Mouse (Mus musculus): Measurements from ENCODE around the gene Ppfia4. TPM values are rescaled to one million over a fixed set of nuclear protein-coding genes. Genes with fewer than 3 reads are reported as not detected.

Ppfia4 gene
- polyA plus RNA-seq, 1 experiment = 35.8 TPM

- no peaks in the 10 kb centered on the region for H3K27me3 ChIP-seq (ENCODE audit: control insufficient read depth, insufficient read depth, insufficient read length)
- H3ac ChIP-seq (ENCODE audit: control insufficient read depth, insufficient read length) = no peak overlapping the region
- H3K4me3 ChIP-seq = peak overlapping the region; percentile 11
- peak overlapping the region; percentile 57 for H3K4me2 ChIP-seq (ENCODE audit: low read depth)
- TF ChIP-seq POLR2A (IDR thresholded peaks at IDR 0.05; ENCODE audit: insufficient read length, low read depth) = peak; percentile 38
- peak in 2 of 3 experiments; percentile 34 to 73 for TF ChIP-seq MYOG (IDR thresholded peaks at IDR 0.05; ENCODE audit: control insufficient read depth in 1 of 3, insufficient read depth in 1 of 3, insufficient read length in 2 of 3, low read depth in 2 of 3)
- no peak for TF ChIP-seq E2F4 (IDR thresholded peaks at IDR 0.05; ENCODE audit: insufficient read depth)
- TF ChIP-seq USF1 (IDR thresholded peaks at IDR 0.05; ENCODE audit: low read depth) = no peak
- no peak for TF ChIP-seq TCF3 (IDR thresholded peaks at IDR 0.05; ENCODE audit: insufficient read length, low read depth)
- no peak for TF ChIP-seq MAX (IDR thresholded peaks at IDR 0.05; ENCODE audit: low read depth)
- TF ChIP-seq CEBPB (IDR thresholded peaks at IDR 0.05; ENCODE audit: insufficient read depth, poor library complexity, severe bottlenecking) = no peak
- TF ChIP-seq SRF (IDR thresholded peaks at IDR 0.05; ENCODE audit: control insufficient read depth, insufficient read length, low read depth) = no peak
- no peak for TF ChIP-seq POLR2AphosphoS2 (IDR thresholded peaks at IDR 0.05; ENCODE audit: insufficient read length, low read depth)
- no peak for TF ChIP-seq TCF12 (IDR thresholded peaks at IDR 0.05; ENCODE audit: insufficient read depth, poor library complexity, severe bottlenecking)
- TF ChIP-seq MYOD1 (IDR thresholded peaks at IDR 0.05; ENCODE audit: control insufficient read depth in 1 of 3, insufficient read length in 2 of 3, low read depth in 2 of 3) = peak in 2 of 3 experiments; percentile 41 to 48
- peaks cover 5% of the 10 kb centered on the region for H3K79me2 ChIP-seq (ENCODE audit: control insufficient read depth, insufficient read depth)
- no peaks in the 10 kb centered on the region for H3K36me3 ChIP-seq (ENCODE audit: control insufficient read depth, insufficient read depth)
Observed at GRCm38 (mm10) chr1:134335924-134336810, 3.4 kb upstream of the Ppfia4 start.

- peaks cover 6% of the 10 kb centered on the region for H3K79me2 ChIP-seq (ENCODE audit: control insufficient read depth, insufficient read depth)
- no peaks in the 10 kb centered on the region for H3K27me3 ChIP-seq (ENCODE audit: control insufficient read depth, insufficient read depth, insufficient read length)
- no peak for TF ChIP-seq POLR2AphosphoS2 (IDR thresholded peaks at IDR 0.05; ENCODE audit: insufficient read length, low read depth)
- no peak for TF ChIP-seq MYOD1 (IDR thresholded peaks at IDR 0.05; ENCODE audit: control insufficient read depth in 1 of 3, insufficient read length in 2 of 3, low read depth in 2 of 3)
- no peak for TF ChIP-seq USF1 (IDR thresholded peaks at IDR 0.05; ENCODE audit: low read depth)
- TF ChIP-seq TCF12 (IDR thresholded peaks at IDR 0.05; ENCODE audit: insufficient read depth, poor library complexity, severe bottlenecking) = no peak
- no peak for TF ChIP-seq POLR2A (IDR thresholded peaks at IDR 0.05; ENCODE audit: insufficient read length, low read depth)
- H3ac ChIP-seq (ENCODE audit: control insufficient read depth, insufficient read length) = no peak overlapping the region
- H3K36me3 ChIP-seq (ENCODE audit: control insufficient read depth, insufficient read depth) = no peaks in the 10 kb centered on the region
- peak overlapping the region; percentile 11 for H3K4me3 ChIP-seq
- peak overlapping the region; percentile 57 for H3K4me2 ChIP-seq (ENCODE audit: low read depth)
Observed at GRCm38 (mm10) chr1:134335211-134335923, 2.6 kb upstream of the Ppfia4 start.

GRCm38 (mm10) chr1:134334111-134334827 lies 1.5 kb upstream of the Ppfia4 start:
- TF ChIP-seq MYOG (IDR thresholded peaks at IDR 0.05; ENCODE audit: control insufficient read depth in 1 of 3, insufficient read depth in 1 of 3, insufficient read length in 2 of 3, low read depth in 2 of 3) = peak; percentile 65 to 94 (median 75)
- TF ChIP-seq TCF3 (IDR thresholded peaks at IDR 0.05; ENCODE audit: insufficient read length, low read depth) = peak; percentile 51
- TF ChIP-seq SRF (IDR thresholded peaks at IDR 0.05; ENCODE audit: control insufficient read depth, insufficient read length, low read depth) = no peak
- TF ChIP-seq MYOD1 (IDR thresholded peaks at IDR 0.05; ENCODE audit: control insufficient read depth in 1 of 3, insufficient read length in 2 of 3, low read depth in 2 of 3) = peak; percentile 55 to 93 (median 86)
- TF ChIP-seq POLR2A (IDR thresholded peaks at IDR 0.05; ENCODE audit: insufficient read length, low read depth) = peak; percentile 28
- no peak for TF ChIP-seq POLR2AphosphoS2 (IDR thresholded peaks at IDR 0.05; ENCODE audit: insufficient read length, low read depth)
- no peak for TF ChIP-seq USF1 (IDR thresholded peaks at IDR 0.05; ENCODE audit: low read depth)
- peak; percentile 70 for TF ChIP-seq TCF12 (IDR thresholded peaks at IDR 0.05; ENCODE audit: insufficient read depth, poor library complexity, severe bottlenecking)
- TF ChIP-seq MAX (IDR thresholded peaks at IDR 0.05; ENCODE audit: low read depth) = no peak
- TF ChIP-seq CEBPB (IDR thresholded peaks at IDR 0.05; ENCODE audit: insufficient read depth, poor library complexity, severe bottlenecking) = no peak
- no peak for TF ChIP-seq E2F4 (IDR thresholded peaks at IDR 0.05; ENCODE audit: insufficient read depth)
- TF ChIP-seq REST (IDR thresholded peaks at IDR 0.05; ENCODE audit: insufficient read depth, insufficient read length) = no peak
- H3ac ChIP-seq (ENCODE audit: control insufficient read depth, insufficient read length) = no peak overlapping the region
- peak overlapping the region; percentile 66 for H3K4me2 ChIP-seq (ENCODE audit: low read depth)
- no peaks in the 10 kb centered on the region for H3K27me3 ChIP-seq (ENCODE audit: control insufficient read depth, insufficient read depth, insufficient read length)
- H3K79me2 ChIP-seq (ENCODE audit: control insufficient read depth, insufficient read depth) = peaks cover 6% of the 10 kb centered on the region
- H3K4me3 ChIP-seq = peak overlapping the region; percentile 11
- no peaks in the 10 kb centered on the region for H3K36me3 ChIP-seq (ENCODE audit: control insufficient read depth, insufficient read depth)

GRCm38 (mm10) chr1:134333371-134334110 lies 813 bp upstream of the Ppfia4 start:
- Histone ChIP-seq H3K36me3 (ENCODE audit: control insufficient read depth, insufficient read depth) (no peaks in the 10 kb centered on the region), H3K79me2 (ENCODE audit: control insufficient read depth, insufficient read depth) (peaks cover 6% of the 10 kb centered on the region), H3ac (ENCODE audit: control insufficient read depth, insufficient read length) (no peak overlapping the region), H3K4me3 (peak overlapping the region; percentile 11), H3K27me3 (ENCODE audit: control insufficient read depth, insufficient read depth, insufficient read length) (no peaks in the 10 kb centered on the region), H3K4me2 (ENCODE audit: low read depth) (peak overlapping the region; percentile 66)
- TF ChIP-seq MYOG (IDR thresholded peaks at IDR 0.05; ENCODE audit: control insufficient read depth in 1 of 3, insufficient read depth in 1 of 3, insufficient read length in 2 of 3, low read depth in 2 of 3) (no peak), E2F4 (IDR thresholded peaks at IDR 0.05; ENCODE audit: insufficient read depth) (no peak), TCF3 (IDR thresholded peaks at IDR 0.05; ENCODE audit: insufficient read length, low read depth) (no peak), CEBPB (IDR thresholded peaks at IDR 0.05; ENCODE audit: insufficient read depth, poor library complexity, severe bottlenecking) (no peak), REST (IDR thresholded peaks at IDR 0.05; ENCODE audit: insufficient read depth, insufficient read length) (no peak), POLR2A (IDR thresholded peaks at IDR 0.05; ENCODE audit: insufficient read length, low read depth) (no peak), MAX (IDR thresholded peaks at IDR 0.05; ENCODE audit: low read depth) (no peak), MYOD1 (IDR thresholded peaks at IDR 0.05; ENCODE audit: control insufficient read depth in 1 of 3, insufficient read length in 2 of 3, low read depth in 2 of 3) (no peak), SRF (IDR thresholded peaks at IDR 0.05; ENCODE audit: control insufficient read depth, insufficient read length, low read depth) (no peak), TCF12 (IDR thresholded peaks at IDR 0.05; ENCODE audit: insufficient read depth, poor library complexity, severe bottlenecking) (no peak), POLR2AphosphoS2 (IDR thresholded peaks at IDR 0.05; ENCODE audit: insufficient read length, low read depth) (no peak), USF1 (IDR thresholded peaks at IDR 0.05; ENCODE audit: low read depth) (no peak)
